Mouse (Mus musculus): Measurements from ENCODE around the gene Ccnjl.

DNA sequence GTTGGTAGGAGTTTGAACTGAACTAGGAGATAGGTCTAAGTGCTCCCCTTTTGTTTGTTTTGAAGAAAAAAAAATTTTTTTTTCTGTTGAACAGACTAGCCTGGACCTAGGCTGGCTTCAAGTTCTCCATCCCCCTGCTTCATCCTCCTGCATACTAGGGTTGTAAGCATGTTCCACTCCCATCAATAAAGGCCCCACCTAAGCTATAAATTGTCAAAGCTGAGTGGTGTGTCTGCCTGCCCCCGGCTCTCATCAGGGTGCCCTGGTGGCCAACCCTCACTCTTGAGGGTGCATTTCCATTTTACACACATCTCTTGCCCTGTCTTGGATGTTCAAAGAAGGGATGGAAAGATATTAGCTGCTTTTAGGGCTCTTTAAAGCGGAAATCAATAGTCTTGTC lies 36.8 kb downstream of the Ccnjl start:
- TF ChIP-seq CTCF (IDR thresholded peaks at IDR 0.05; ENCODE audit: extremely low read depth, insufficient read length, insufficient replicate concordance, low read depth, low read length), result no peak
- no peak for TF ChIP-seq POLR2A (IDR thresholded peaks at IDR 0.05; ENCODE audit: low read depth, low read length)
